Mouse (Mus musculus) bone marrow macrophage, adult 2 months (primary cell): ENCODE results near the gene Adcyap1r1.

Source experiments
- CTCF ChIP-seq: IDR thresholded peaks from 2 replicates; pipeline ENCODE4 v1.5.1; 2012; ENCODE audit warnings: low read depth, mild to moderate bottlenecking, low read length, moderate library complexity
- POLR2A ChIP-seq: IDR thresholded peaks from 2 replicates; pipeline ENCODE4 v1.6.1; 2012; ENCODE audit warnings: mild to moderate bottlenecking, low read depth, low read length, borderline replicate concordance

DNA sequence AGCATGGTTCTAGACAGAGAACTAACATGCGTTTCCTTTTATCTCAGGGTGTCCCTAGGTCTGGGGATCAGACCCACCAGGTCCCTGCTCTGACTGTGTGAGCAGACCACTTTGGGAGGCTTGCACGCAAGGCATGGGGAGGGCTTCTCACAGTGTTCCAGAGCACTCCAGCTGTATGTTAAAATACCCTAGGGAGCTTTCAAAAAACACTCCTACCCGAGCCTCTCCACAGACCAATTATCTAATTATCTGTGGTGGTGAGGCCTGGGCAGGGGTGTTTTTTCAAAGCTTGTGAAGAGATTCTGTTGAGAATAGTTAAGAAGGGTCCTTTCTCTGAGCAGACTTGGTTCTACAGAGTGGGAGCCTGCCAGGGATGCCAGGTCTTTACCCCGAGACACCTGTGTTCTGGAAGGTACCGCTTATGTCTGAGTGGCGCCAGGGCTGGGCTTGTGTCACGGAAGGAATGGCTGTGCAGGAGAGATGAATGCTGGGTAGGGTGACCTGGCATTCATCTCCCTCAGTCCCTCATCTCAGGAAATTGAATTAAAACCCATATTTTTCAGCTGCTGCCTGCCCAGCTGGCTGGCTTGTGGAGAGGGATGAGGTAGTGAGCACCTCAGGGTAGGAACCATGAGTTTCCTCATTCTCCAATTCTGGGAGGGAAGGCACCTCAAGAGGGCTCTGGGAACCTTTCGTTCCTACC is 2.7 kb upstream of the Adcyap1r1 start:
- TF ChIP-seq POLR2A (no peak), CTCF (no peak)
